Mouse (Mus musculus): Measurements from ENCODE around the gene Ppia. TPM values are rescaled to one million over a fixed set of nuclear protein-coding genes. Genes with fewer than 3 reads are reported as not detected.

The Ppia gene
- polyA plus RNA-seq (2012) = 175 and 192 TPM in 2 replicates

GRCm38 (mm10) chr11:6414751-6415550 is at the start of gene Ppia:
Ppia (plus strand) TSS chr11:6415443.

GRCm38 (mm10) chr11:6388726-6389413 is 26.4 kb upstream of the Ppia start, which contains the start of gene Zmiz2:
Zmiz2 (plus strand) TSS chr11:6389074.

DNA sequence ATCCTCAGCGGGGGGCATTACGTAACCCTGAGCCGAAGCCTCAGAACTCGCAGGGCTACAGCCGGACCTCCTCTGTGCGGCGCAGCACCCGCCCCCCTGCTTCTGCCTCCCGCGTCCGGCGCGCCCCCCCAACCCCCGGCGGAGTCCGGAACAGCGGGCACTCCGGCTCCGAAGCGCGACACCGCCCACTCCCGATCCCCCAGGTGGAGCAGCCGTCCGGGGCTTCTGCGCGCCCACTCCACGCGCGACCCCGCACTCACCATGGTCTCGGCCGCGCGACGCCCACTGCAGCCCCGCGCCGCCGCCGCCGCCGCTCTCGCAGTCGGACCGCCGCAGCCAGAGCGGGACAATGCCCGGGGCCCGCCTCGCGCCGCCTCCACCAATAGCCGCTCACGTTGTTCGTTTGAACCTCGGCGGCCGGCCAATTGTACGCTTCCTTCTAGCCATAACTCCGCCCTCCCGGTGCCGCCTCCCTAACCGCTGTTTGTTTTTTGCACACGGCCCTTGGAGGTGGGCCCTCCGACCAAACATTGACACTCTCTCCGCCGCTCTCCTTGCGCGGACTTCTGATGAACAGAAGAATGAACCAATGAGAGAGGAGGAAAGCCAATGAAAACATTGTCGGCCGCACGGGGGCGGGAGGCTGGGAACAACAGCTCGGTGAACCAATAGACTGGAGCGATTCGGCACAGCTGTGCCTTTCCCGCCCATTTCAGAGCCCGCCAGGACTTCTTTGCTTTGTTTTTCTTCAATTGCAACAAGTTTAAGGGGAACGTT is 29.0 kb downstream of the Ppia start, which contains the start of gene H2afv:
TSS of gene H2afv (minus strand) at position 367 of the 777 bp plus-strand sequence.

Other genes with a start within 250 kb of the Ppia start
- not detected in 2 replicates for gene A730071L15Rik, start 215.4 kb upstream of the Ppia start, polyA plus RNA-seq (2012)
- gene Nudcd3, start 215.0 kb upstream of the Ppia start, polyA plus RNA-seq (2012) = 19.5 and 24.4 TPM in 2 replicates
- not detected in 2 replicates for gene Npc1l1, start 185.3 kb upstream of the Ppia start, polyA plus RNA-seq (2012)
- gene Ddx56, start 147.7 kb upstream of the Ppia start, polyA plus RNA-seq (2012) = 19.3 and 19.5 TPM in 2 replicates
- gene Tmed4, start 140.6 kb upstream of the Ppia start, polyA plus RNA-seq (2012) = 69.2 and 85.5 TPM in 2 replicates
- gene Ogdh, start 123.8 kb upstream of the Ppia start, polyA plus RNA-seq (2012) = 66.1 and 74.6 TPM in 2 replicates
- gene Zmiz2, start 26.4 kb upstream of the Ppia start, polyA plus RNA-seq (2012) = 302 and 343 TPM in 2 replicates
- gene H2afv, start 29.0 kb downstream of the Ppia start, polyA plus RNA-seq (2012) = 154 and 173 TPM in 2 replicates
- 11.1 and 14.7 TPM in 2 replicates for gene Purb, start 60.5 kb downstream of the Ppia start, polyA plus RNA-seq (2012)
- gene Myo1g, start 105.5 kb downstream of the Ppia start, polyA plus RNA-seq (2012) = 60.0 and 82.0 TPM in 2 replicates
- 29.7 and 31.9 TPM in 2 replicates for gene Ccm2, start 131.4 kb downstream of the Ppia start, polyA plus RNA-seq (2012)
- gene Nacad, start 190.6 kb downstream of the Ppia start, polyA plus RNA-seq (2012) = 0.20 and 0.30 TPM in 2 replicates
- 240 and 252 TPM in 2 replicates for gene Tbrg4, start 210.6 kb downstream of the Ppia start, polyA plus RNA-seq (2012)
- not detected in 2 replicates for gene Wap, start 223.2 kb downstream of the Ppia start, polyA plus RNA-seq (2012)
- gene Ramp3, start 243.1 kb downstream of the Ppia start, polyA plus RNA-seq (2012) = 0.75 and 0.88 TPM in 2 replicates

Measured in megakaryocyte-erythroid progenitor cell, adult 5 weeks (primary cell).